Mouse (Mus musculus) myocyte (in vitro differentiated cells): ENCODE data around the gene Snrk.

ENCODE experiments used
- CEBPB ChIP-seq: IDR thresholded peaks from 2 replicates; pipeline ENCODE4 v1.6.1; 2011; ENCODE audit warnings: mild to moderate bottlenecking, moderate library complexity; ENCODE audit not compliant: poor library complexity, insufficient read depth, severe bottlenecking
- E2F4 ChIP-seq: IDR thresholded peaks from one replicate; pipeline ENCODE4 v1.6.1; 2011; ENCODE audit warnings: mild to moderate bottlenecking, control low read depth, moderate library complexity; ENCODE audit not compliant: insufficient read depth
- MAX ChIP-seq: IDR thresholded peaks from one replicate; pipeline ENCODE4 v1.6.1; 2011; ENCODE audit warnings: low read depth, mild to moderate bottlenecking, control low read depth
- MYOD1 ChIP-seq, 3 experiments: IDR thresholded peaks; one replicate each; pipeline ENCODE4 v1.6.1; 2011; ENCODE audit warnings: control low read depth in 2 of 3, low read depth in 2 of 3, mild to moderate bottlenecking in 2 of 3, moderate library complexity in 1 of 3; ENCODE audit not compliant: insufficient read length in 2 of 3, control insufficient read depth in 1 of 3
- MYOG ChIP-seq, 3 experiments: IDR thresholded peaks; one replicate each; pipeline ENCODE4 v1.6.1; 2011; ENCODE audit warnings: control low read depth in 2 of 3, low read depth in 2 of 3, mild to moderate bottlenecking in 2 of 3; ENCODE audit not compliant: insufficient read length in 2 of 3, control insufficient read depth in 1 of 3, insufficient read depth in 1 of 3
- POLR2A ChIP-seq: IDR thresholded peaks from one replicate; pipeline ENCODE4 v1.6.1; 2011; ENCODE audit warnings: low read depth, mild to moderate bottlenecking, control low read depth, moderate library complexity; ENCODE audit not compliant: insufficient read length
- POLR2AphosphoS2 ChIP-seq: IDR thresholded peaks from one replicate; pipeline ENCODE4 v1.6.1; 2011; ENCODE audit warnings: low read depth, control low read depth; ENCODE audit not compliant: insufficient read length
- REST ChIP-seq: IDR thresholded peaks from one replicate; pipeline ENCODE4 v1.6.1; 2011; ENCODE audit warnings: mild to moderate bottlenecking, control low read depth, moderate library complexity; ENCODE audit not compliant: insufficient read depth, insufficient read length
- SRF ChIP-seq: IDR thresholded peaks from one replicate; pipeline ENCODE4 v1.6.1; 2011; ENCODE audit warnings: low read depth; ENCODE audit not compliant: control insufficient read depth, insufficient read length
- TCF12 ChIP-seq: IDR thresholded peaks from one replicate; pipeline ENCODE4 v1.6.1; 2011; ENCODE audit warnings: mild to moderate bottlenecking, control low read depth; ENCODE audit not compliant: poor library complexity, insufficient read depth, severe bottlenecking
- TCF3 ChIP-seq: IDR thresholded peaks from one replicate; pipeline ENCODE4 v1.6.1; 2011; ENCODE audit warnings: low read depth, control low read depth; ENCODE audit not compliant: insufficient read length
- USF1 ChIP-seq: IDR thresholded peaks from one replicate; pipeline ENCODE4 v1.6.1; 2011; ENCODE audit warnings: low read depth, mild to moderate bottlenecking, control low read depth, moderate library complexity

DNA sequence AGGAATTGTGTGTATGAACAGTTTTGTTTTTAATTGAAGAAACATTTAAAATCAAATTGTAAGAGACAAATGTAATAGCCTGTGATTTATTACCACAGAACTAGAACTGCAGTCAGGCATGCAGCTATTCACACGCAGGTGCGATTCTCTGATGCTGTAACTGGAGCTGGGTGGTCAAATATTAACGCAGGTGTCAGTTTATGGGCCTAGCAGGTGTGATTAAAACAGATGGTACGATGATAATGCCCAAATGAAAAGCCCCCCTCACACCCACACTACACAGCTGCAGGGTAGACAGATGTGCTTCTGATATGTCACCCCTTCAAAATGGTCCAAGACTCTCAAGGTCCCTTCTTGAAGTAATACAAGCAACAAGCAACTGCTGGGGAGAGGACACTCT is 15.9 kb upstream of the Snrk start:
- no peak for TF ChIP-seq POLR2A
- TF ChIP-seq TCF3 = no peak
- TF ChIP-seq CEBPB = no peak
- TF ChIP-seq E2F4 = no peak
- TF ChIP-seq TCF12 = no peak
- TF ChIP-seq USF1 = no peak
- TF ChIP-seq MYOG (IDR thresholded peaks at IDR 0.05; ENCODE audit: control insufficient read depth in 1 of 3, insufficient read depth in 1 of 3, insufficient read length in 2 of 3, low read depth in 2 of 3) = no peak
- TF ChIP-seq MAX = no peak
- TF ChIP-seq SRF = no peak
- TF ChIP-seq REST = no peak
- no peak for TF ChIP-seq POLR2AphosphoS2
- no peak for TF ChIP-seq MYOD1 (IDR thresholded peaks at IDR 0.05; ENCODE audit: control insufficient read depth in 1 of 3, insufficient read length in 2 of 3, low read depth in 2 of 3)
